Mouse (Mus musculus) small intestine, adult 2 months (tissue): ENCODE data around the gene Tpmt. TPM values are rescaled to one million over a fixed set of nuclear protein-coding genes. Genes with fewer than 3 reads are reported as not detected.

ENCODE experiments used
- H3K27ac ChIP-seq: fragments of 200-500 bp; 2 replicates; pipeline ENCODE4 v1.5.1; 2012; ENCODE audit warnings: low read depth, low read length, control low read depth, inconsistent platforms; ENCODE audit not compliant: insufficient read depth
- H3K27me3 ChIP-seq: fragments of 200-500 bp; 2 replicates; pipeline ENCODE4 v1.6.1; 2012; ENCODE audit warnings: mild to moderate bottlenecking, moderate library complexity, low read length, inconsistent platforms; ENCODE audit not compliant: control insufficient read depth, insufficient read depth
- H3K36me3 ChIP-seq: fragments of 200-500 bp; 2 replicates; pipeline ENCODE4 v1.6.1; 2012; ENCODE audit warnings: mild to moderate bottlenecking, low read length, control low read depth, inconsistent platforms; ENCODE audit not compliant: control insufficient read depth, insufficient read depth
- H3K4me1 ChIP-seq: fragments of 200-500 bp; 2 replicates; pipeline ENCODE4 v1.6.1; 2012; ENCODE audit warnings: low read length, inconsistent platforms, mixed read lengths; ENCODE audit not compliant: control insufficient read depth, insufficient read depth, insufficient read length
- H3K4me3 ChIP-seq: fragments of 200-500 bp; 2 replicates; pipeline ENCODE4 v1.5.1; 2012; ENCODE audit warnings: low read depth, mild to moderate bottlenecking, control low read depth, inconsistent platforms, low read length, moderate library complexity
- CTCF ChIP-seq: fragments of 200-500 bp; IDR thresholded peaks from 2 replicates; pipeline ENCODE4 v1.5.1; 2012; ENCODE audit warnings: low read depth, mild to moderate bottlenecking, control low read depth, inconsistent platforms, low read length, moderate library complexity, mixed read lengths; ENCODE audit not compliant: insufficient replicate concordance, insufficient read length; ENCODE audit errors: extremely low read depth
- POLR2A ChIP-seq: fragments of 200-500 bp; IDR thresholded peaks from 2 replicates; pipeline ENCODE4 v1.6.1; 2012; ENCODE audit warnings: low read depth, mild to moderate bottlenecking, control low read depth, inconsistent platforms, low read length, moderate library complexity
- WGBS: fragments of 180-500 bp; shearing (Covaris S2); methylation state at CpG from one replicate; pipeline ENCODE4 v1.1.7; 2018; 5-methylcytosine and 5-hydroxymethylcytosine counted together
- polyA plus RNA-seq: library from polyadenylated mRNA; depleted of rRNA; stranded (reverse); fragments of >200 nt; gene quantifications from 2 replicates; pipeline ENCODE4 v1.2.3, GENCODE M21; 2012

The Tpmt gene
- polyA plus RNA-seq, 1 experiment = 2.8 TPM

DNA sequence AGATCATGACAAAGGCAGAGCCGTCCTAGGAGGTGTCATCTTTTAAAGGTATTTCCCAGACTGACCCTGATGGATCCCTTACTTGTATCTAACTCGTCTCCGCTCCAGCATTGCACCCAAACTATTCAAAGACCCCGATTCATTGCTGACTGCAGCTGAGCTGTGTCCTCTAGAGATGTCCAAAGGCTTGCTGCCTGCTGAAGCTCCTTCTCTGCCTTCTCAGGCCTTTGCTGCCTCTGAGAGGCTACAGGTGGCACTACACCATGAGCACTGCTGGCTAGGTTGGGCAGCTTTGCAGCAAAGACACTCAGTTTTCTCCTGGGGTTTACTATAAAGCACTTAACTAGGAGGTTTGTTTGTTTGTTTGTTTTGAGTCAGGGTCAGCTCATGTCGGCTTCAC, 27.3 kb downstream of the Tpmt start:
- Histone ChIP-seq H3K4me1 (peaks cover 13% of the 10 kb centered on the region; the same call in 1 of the 2 replicates), H3K36me3 (no peaks in the 10 kb centered on the region), H3K4me3 (no peak overlapping the region), H3K27me3 (no peaks in the 10 kb centered on the region), H3K27ac (no peak overlapping the region)
- WGBS = 47% methylated on average over 5 of the region's 5 CpGs
- peak; percentile 71; the same call in 1 of the 2 replicates for TF ChIP-seq CTCF
- TF ChIP-seq POLR2A = no peak

DNA sequence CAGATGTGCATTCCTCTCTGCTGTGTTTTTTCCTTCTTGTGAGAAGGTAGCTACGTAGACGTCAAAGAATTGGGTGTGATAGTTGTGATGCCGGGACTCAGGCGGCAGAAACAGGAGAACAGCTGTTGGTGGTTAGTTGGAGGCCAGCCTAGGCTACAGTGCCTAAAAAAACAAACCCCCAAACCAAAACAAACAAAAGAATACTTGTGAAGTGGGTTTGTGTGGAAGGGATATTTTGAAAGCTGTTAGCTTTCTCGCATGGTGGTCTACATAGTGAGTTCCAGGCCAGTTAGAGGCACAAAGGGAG, 29.4 kb downstream of the Tpmt start:
- TF ChIP-seq POLR2A = no peak
- no peak for TF ChIP-seq CTCF

DNA sequence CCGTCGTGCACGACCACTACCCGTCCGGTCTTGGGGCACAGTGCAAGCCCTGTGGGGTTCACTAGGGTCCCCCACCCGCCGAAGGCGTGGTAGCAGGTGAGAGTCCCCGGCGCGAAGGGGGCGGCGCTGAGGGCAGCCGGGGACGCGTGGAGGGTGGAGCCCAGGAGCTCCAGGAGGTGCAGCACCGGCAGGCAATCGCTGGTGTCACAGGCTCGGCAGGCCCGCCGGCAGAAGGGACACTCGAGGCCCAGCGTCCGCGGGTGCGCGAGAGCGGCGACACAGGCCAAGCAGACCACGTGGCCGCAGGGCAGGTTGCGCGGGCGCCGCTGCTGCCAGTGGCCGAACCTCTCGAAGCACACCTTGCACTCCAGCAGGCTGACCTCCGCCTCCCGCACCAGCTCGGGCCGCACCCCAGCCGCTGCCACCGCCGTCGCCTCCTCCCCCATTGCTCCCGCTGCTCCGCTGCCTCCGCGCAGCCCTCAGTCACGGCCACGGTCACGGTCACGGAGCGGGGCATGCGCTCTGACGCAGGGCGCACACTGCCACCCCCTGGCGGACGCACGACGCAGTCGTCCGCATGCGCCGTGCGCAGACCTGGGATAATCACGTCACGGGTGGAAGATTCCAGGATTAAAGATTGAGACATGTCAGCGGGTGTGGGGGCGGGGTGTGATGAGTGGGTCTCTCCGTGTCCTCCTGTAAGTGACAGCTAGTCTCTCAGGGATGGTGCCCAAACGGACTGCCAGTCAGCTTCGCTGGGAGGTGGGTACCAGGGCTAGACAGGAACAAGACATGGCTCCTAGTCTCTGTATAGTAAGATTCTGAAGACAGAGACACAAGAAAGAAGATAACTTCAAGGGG, 30.0 kb downstream of the Tpmt start, which contains the start of gene Nhlrc1:
TSS of gene Nhlrc1 (minus strand) at position 517 of the 861 bp plus-strand sequence.
- 2% methylated on average over 73 of the region's 73 CpGs for WGBS
- H3K36me3 ChIP-seq = no peaks in the 10 kb centered on the region
- H3K27me3 ChIP-seq = no peaks in the 10 kb centered on the region
- H3K4me3 ChIP-seq = peak within 1 kb of the TSS; percentile 66
- peaks cover 13% of the 10 kb centered on the region; the same call in 1 of the 2 replicates for H3K4me1 ChIP-seq
- TF ChIP-seq CTCF (peak; percentile 88), POLR2A (no peak; the same call in 1 of the 2 replicates)
- H3K27ac ChIP-seq = no peak within 1 kb of the TSS

More for the DNA sequence above, 29.4 kb downstream of the Tpmt start:
- WGBS = 69% methylated on average over 5 of the region's 5 CpGs
- H3K4me3 ChIP-seq = no peak overlapping the region
- H3K27me3 ChIP-seq = no peaks in the 10 kb centered on the region
- no peaks in the 10 kb centered on the region for H3K36me3 ChIP-seq
- no peak overlapping the region for H3K27ac ChIP-seq
- peaks cover 13% of the 10 kb centered on the region; the same call in 1 of the 2 replicates for H3K4me1 ChIP-seq

DNA sequence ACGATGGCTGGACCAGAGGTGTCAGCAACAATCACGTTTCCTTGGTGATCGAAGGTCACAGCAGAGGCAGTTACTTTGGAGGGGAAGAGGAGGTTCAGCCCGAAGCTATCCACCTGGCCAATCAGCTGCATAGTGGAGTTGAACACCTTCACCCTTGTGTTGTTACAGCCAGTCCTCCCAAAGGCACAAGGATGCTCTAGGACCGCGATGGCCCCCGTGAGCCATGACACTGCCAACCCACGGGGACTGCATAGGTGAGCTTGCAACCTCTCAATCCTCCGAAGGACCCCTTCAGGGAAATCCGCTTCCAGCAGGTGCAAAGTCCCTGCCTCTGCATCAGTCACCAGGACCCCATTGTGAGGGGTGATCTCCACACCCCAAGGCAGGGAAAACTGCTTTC, 30.8 kb downstream of the Tpmt start:
- no peak for TF ChIP-seq CTCF
- no peak for TF ChIP-seq POLR2A
- no peak overlapping the region for H3K27ac ChIP-seq
- 72% methylated on average over 10 of the region's 10 CpGs for WGBS
- H3K4me1 ChIP-seq = peaks cover 13% of the 10 kb centered on the region; the same call in 1 of the 2 replicates
- H3K36me3 ChIP-seq = no peaks in the 10 kb centered on the region
- H3K4me3 ChIP-seq = peak overlapping the region; percentile 66
- H3K27me3 ChIP-seq = no peaks in the 10 kb centered on the region

DNA sequence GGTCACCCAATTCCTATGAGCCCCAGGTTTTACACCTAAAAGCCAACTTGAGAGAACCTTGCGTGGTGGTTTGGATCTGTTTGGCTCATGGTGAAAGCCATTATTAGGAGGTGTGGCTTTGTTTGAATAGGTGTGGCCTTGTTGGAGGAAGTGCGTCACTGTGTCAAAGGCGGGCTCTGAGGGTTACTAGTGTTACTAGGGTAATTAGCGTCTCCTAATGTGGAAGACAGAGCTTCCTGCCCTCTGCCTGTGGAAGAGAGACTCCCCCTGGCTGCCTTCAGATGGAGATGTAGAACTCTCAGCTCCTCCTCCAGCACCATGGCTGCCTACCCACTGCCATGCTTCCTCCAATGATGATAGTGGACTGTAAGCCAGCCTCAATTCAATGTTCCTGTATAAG, 42.9 kb downstream of the Tpmt start:
- 71% methylated on average over 4 of the region's 4 CpGs for WGBS
- no peak overlapping the region for H3K27ac ChIP-seq
- no peaks in the 10 kb centered on the region for H3K36me3 ChIP-seq
- TF ChIP-seq POLR2A (no peak), CTCF (no peak)
- no peaks in the 10 kb centered on the region for H3K27me3 ChIP-seq
- H3K4me1 ChIP-seq = no peaks in the 10 kb centered on the region; the same call in 1 of the 2 replicates
- H3K4me3 ChIP-seq = no peak overlapping the region

DNA sequence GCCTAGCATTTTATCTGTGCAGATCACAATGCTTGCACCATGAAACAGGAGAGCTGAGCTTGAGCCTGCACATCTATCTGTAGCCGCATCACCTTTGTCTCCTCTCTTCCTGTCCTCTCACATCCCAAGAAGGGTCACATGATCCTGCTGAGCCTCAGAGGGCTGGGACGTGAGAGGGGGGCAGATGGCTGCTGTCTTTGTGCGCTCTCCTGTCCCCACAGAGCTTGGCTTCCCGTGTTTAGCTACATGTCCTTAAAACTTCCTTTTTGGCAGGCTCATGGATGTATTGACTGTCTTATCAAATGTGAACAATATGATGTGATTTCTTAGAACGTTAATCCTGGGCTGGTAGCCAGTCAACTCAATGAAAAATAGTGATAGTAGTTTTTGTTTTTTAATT, 45.0 kb downstream of the Tpmt start:
- Histone ChIP-seq H3K27ac (peak overlapping the region; percentile 35; the same call in 1 of the 2 replicates), H3K36me3 (no peaks in the 10 kb centered on the region), H3K4me1 (no peaks in the 10 kb centered on the region; the same call in 1 of the 2 replicates), H3K27me3 (no peaks in the 10 kb centered on the region), H3K4me3 (no peak overlapping the region)
- 23% methylated on average over 5 of the region's 5 CpGs for WGBS
- TF ChIP-seq POLR2A = no peak
- no peak for TF ChIP-seq CTCF

DNA sequence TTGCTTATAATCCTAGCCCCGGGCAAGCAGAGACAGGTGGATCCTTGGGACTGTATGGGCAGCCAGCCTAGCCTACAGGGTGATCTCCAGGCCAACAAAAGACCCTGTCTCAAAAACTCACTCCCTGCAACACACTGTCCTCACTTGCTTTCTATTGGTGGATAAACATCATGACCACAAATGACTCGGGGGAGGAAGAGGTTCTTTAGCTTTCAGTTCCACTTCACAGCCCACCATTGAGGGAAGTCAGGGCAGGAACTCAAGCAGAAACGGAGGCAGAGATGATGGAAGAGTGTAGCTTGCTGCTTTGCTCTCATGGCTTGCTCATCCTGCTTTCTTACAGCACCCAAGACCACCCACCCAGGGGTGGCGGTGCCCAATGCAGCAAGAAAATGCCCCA, 47.2 kb downstream of the Tpmt start:
- Histone ChIP-seq H3K27ac (no peak overlapping the region), H3K27me3 (no peaks in the 10 kb centered on the region), H3K4me1 (no peaks in the 10 kb centered on the region; the same call in 1 of the 2 replicates), H3K36me3 (no peaks in the 10 kb centered on the region), H3K4me3 (no peak overlapping the region)
- 80% methylated on average over 4 of the region's 4 CpGs for WGBS
- TF ChIP-seq CTCF (no peak), POLR2A (no peak)

DNA sequence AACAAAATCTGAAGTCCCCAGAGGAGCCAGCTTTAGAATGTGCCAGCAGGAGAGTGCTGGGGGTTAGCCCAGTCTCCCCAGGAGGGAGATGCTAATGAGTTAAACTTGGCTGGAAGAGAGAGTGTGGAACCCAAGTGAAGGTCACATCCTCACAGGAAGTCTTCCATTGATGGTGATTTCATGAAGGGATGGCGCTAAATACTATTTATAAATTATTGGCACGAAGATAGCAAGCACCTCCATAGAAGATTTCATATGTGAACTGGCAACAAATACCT, 51.3 kb downstream of the Tpmt start:
- H3K4me1 ChIP-seq = peaks cover 15% of the 10 kb centered on the region; the same call in 1 of the 2 replicates
- no peak for TF ChIP-seq CTCF
- no peak for TF ChIP-seq POLR2A
- no peaks in the 10 kb centered on the region for H3K27me3 ChIP-seq
- no peak overlapping the region for H3K27ac ChIP-seq
- WGBS = 86% methylated on average over 2 of the region's 2 CpGs
- H3K4me3 ChIP-seq = no peak overlapping the region
- no peaks in the 10 kb centered on the region; the same call in 1 of the 2 replicates for H3K36me3 ChIP-seq
